Mouse (Mus musculus): ENCODE data around the gene Mon1a. TPM values are rescaled to one million over a fixed set of nuclear protein-coding genes. Genes with fewer than 3 reads are reported as not detected.
A peak's percentile ranks its signal among the peaks of the same experiment; 100 is the strongest.

The Mon1a gene
- 22.9 and 24.3 TPM in 2 replicates for polyA plus RNA-seq (2015; fragmentation: Nextera tagmentation; extraction: Ambion mirVana)

GRCm38 (mm10) chr9:107887804-107888266 lies at the start of gene Mon1a:
Mon1a (plus strand) TSS chr9:107888151.
- Histone ChIP-seq H3K4me1 (replicated peaks) (peaks cover 22% of the 10 kb centered on the region), H3K4me3 (peak within 1 kb of the TSS; percentile 91), H3K36me3 (no peaks in the 10 kb centered on the region), H3K27ac (replicated peaks) (peak within 1 kb of the TSS; percentile 85), H3K9me3 (no peaks in the 10 kb centered on the region), H3K4me2 (peak within 1 kb of the TSS; percentile 82), H3K9ac (peak within 1 kb of the TSS; percentile 81), H3K27me3 (peaks cover 10% of the 10 kb centered on the region)
- peak; percentile 97 for ATAC-seq (ENCODE audit: low FRiP score, low read depth)
- WGBS: under 1% methylated on average over 28 of the region's 28 CpGs

GRCm38 (mm10) chr9:107838869-107839268 lies 49.1 kb upstream of the Mon1a start:
- WGBS: 98% methylated on average over 1 of the region's 1 CpGs

GRCm38 (mm10) chr9:107842709-107843108 lies 45.2 kb upstream of the Mon1a start:
- no peak for ATAC-seq (ENCODE audit: low FRiP score, low read depth)
- H3K9me3 ChIP-seq: no peaks in the 10 kb centered on the region
- no peak overlapping the region for H3K27ac ChIP-seq (replicated peaks)
- H3K4me2 ChIP-seq: no peak overlapping the region
- 100% methylated on average over 2 of the region's 2 CpGs for WGBS
- H3K27me3 ChIP-seq: no peaks in the 10 kb centered on the region
- H3K4me3 ChIP-seq: no peak overlapping the region
- H3K36me3 ChIP-seq: peaks cover 36% of the 10 kb centered on the region
- H3K4me1 ChIP-seq (replicated peaks): no peaks in the 10 kb centered on the region
- no peak overlapping the region for H3K9ac ChIP-seq

More at GRCm38 (mm10) chr9:107838869-107839268, 49.1 kb upstream of the Mon1a start:
- Histone ChIP-seq H3K4me3 (no peak overlapping the region), H3K9ac (no peak overlapping the region), H3K9me3 (no peaks in the 10 kb centered on the region), H3K4me1 (replicated peaks) (no peaks in the 10 kb centered on the region), H3K4me2 (no peak overlapping the region), H3K27ac (replicated peaks) (no peak overlapping the region), H3K27me3 (no peaks in the 10 kb centered on the region), H3K36me3 (peaks cover 17% of the 10 kb centered on the region)
- no peak for ATAC-seq (ENCODE audit: low FRiP score, low read depth)

GRCm38 (mm10) chr9:107848922-107849321 lies 39.0 kb upstream of the Mon1a start:
- H3K27me3 ChIP-seq: no peaks in the 10 kb centered on the region
- no peak overlapping the region for H3K4me3 ChIP-seq
- no peaks in the 10 kb centered on the region for H3K4me1 ChIP-seq (replicated peaks)
- H3K36me3 ChIP-seq: peaks cover 51% of the 10 kb centered on the region
- H3K9me3 ChIP-seq: no peaks in the 10 kb centered on the region
- 96% methylated on average over 7 of the region's 7 CpGs for WGBS
- no peak overlapping the region for H3K27ac ChIP-seq (replicated peaks)
- no peak for ATAC-seq (ENCODE audit: low FRiP score, low read depth)
- H3K9ac ChIP-seq: no peak overlapping the region
- H3K4me2 ChIP-seq: no peak overlapping the region

- no peak for ATAC-seq (ENCODE audit: low FRiP score, low read depth)
- peaks cover 14% of the 10 kb centered on the region; the same call in 1 of the 2 replicates for H3K36me3 ChIP-seq
- no peak overlapping the region for H3K4me3 ChIP-seq
- WGBS: 97% methylated on average over 3 of the region's 3 CpGs
- no peak overlapping the region for H3K9ac ChIP-seq
- no peak overlapping the region for H3K4me2 ChIP-seq
- H3K27me3 ChIP-seq: no peaks in the 10 kb centered on the region
- no peaks in the 10 kb centered on the region for H3K9me3 ChIP-seq
- no peaks in the 10 kb centered on the region for H3K4me1 ChIP-seq (replicated peaks)
- H3K27ac ChIP-seq (replicated peaks): no peak overlapping the region
Observed at GRCm38 (mm10) chr9:107858343-107858742, 29.6 kb upstream of the Mon1a start.

- peaks cover 3% of the 10 kb centered on the region; the same call in 1 of the 2 replicates for H3K4me1 ChIP-seq (replicated peaks)
- no peak overlapping the region for H3K4me2 ChIP-seq
- 94% methylated on average over 1 of the region's 1 CpGs for WGBS
- no peaks in the 10 kb centered on the region for H3K9me3 ChIP-seq
- H3K9ac ChIP-seq: no peak overlapping the region
- no peaks in the 10 kb centered on the region for H3K27me3 ChIP-seq
- H3K36me3 ChIP-seq: no peaks in the 10 kb centered on the region
- H3K4me3 ChIP-seq: no peak overlapping the region
- ATAC-seq (ENCODE audit: low FRiP score, low read depth): no peak
- no peak overlapping the region for H3K27ac ChIP-seq (replicated peaks)
Observed at GRCm38 (mm10) chr9:107864493-107864892, 23.5 kb upstream of the Mon1a start.

GRCm38 (mm10) chr9:107866081-107866480 lies 21.9 kb upstream of the Mon1a start:
- no peak overlapping the region for H3K27ac ChIP-seq (replicated peaks)
- no peak overlapping the region for H3K4me2 ChIP-seq
- H3K9me3 ChIP-seq: no peaks in the 10 kb centered on the region
- no peaks in the 10 kb centered on the region for H3K36me3 ChIP-seq
- peaks cover 12% of the 10 kb centered on the region for H3K4me1 ChIP-seq (replicated peaks)
- WGBS: 95% methylated on average over 2 of the region's 2 CpGs
- H3K4me3 ChIP-seq: no peak overlapping the region
- no peak for ATAC-seq (ENCODE audit: low FRiP score, low read depth)
- H3K27me3 ChIP-seq: no peaks in the 10 kb centered on the region
- H3K9ac ChIP-seq: no peak overlapping the region

- Histone ChIP-seq H3K27ac (replicated peaks) (peak overlapping the region; percentile 93), H3K9me3 (no peaks in the 10 kb centered on the region), H3K4me1 (replicated peaks) (peaks cover 26% of the 10 kb centered on the region), H3K9ac (peak overlapping the region; percentile 82), H3K36me3 (no peaks in the 10 kb centered on the region), H3K27me3 (no peaks in the 10 kb centered on the region), H3K4me3 (peak overlapping the region; percentile 63), H3K4me2 (peak overlapping the region; percentile 70)
- peak; percentile 100 for ATAC-seq (ENCODE audit: low FRiP score, low read depth)
- under 1% methylated on average over 79 of the region's 80 CpGs for WGBS
Observed at GRCm38 (mm10) chr9:107872350-107873098, 15.4 kb upstream of the Mon1a start.

GRCm38 (mm10) chr9:107873137-107873536 lies 14.8 kb upstream of the Mon1a start, which contains the start of gene Rbm6:
Rbm6 (minus strand) TSS chr9:107873237.
- Histone ChIP-seq H3K27me3 (no peaks in the 10 kb centered on the region), H3K9me3 (no peaks in the 10 kb centered on the region), H3K4me1 (replicated peaks) (peaks cover 26% of the 10 kb centered on the region), H3K36me3 (no peaks in the 10 kb centered on the region), H3K27ac (replicated peaks) (peak within 1 kb of the TSS; percentile 93), H3K9ac (peak within 1 kb of the TSS; percentile 82), H3K4me2 (peak within 1 kb of the TSS; percentile 70), H3K4me3 (peak within 1 kb of the TSS; percentile 63)
- WGBS: 9% methylated on average over 14 of the region's 14 CpGs
- no peak for ATAC-seq (ENCODE audit: low FRiP score, low read depth)

GRCm38 (mm10) chr9:107880411-107880810 lies 7.5 kb upstream of the Mon1a start:
- no peaks in the 10 kb centered on the region for H3K9me3 ChIP-seq
- H3K4me2 ChIP-seq: no peak overlapping the region
- no peak overlapping the region for H3K4me3 ChIP-seq
- H3K9ac ChIP-seq: no peak overlapping the region
- no peaks in the 10 kb centered on the region for H3K4me1 ChIP-seq (replicated peaks)
- 75% methylated on average over 4 of the region's 4 CpGs for whole genome bisulfite sequencing
- H3K36me3 ChIP-seq: no peaks in the 10 kb centered on the region
- H3K27me3 ChIP-seq: no peaks in the 10 kb centered on the region
- ATAC-seq (ENCODE audit: low FRiP score, low read depth): no peak
- H3K27ac ChIP-seq (replicated peaks): no peak overlapping the region

- Histone ChIP-seq H3K4me1 (replicated peaks) (peaks cover 22% of the 10 kb centered on the region), H3K27ac (replicated peaks) (peak overlapping the region; percentile 85), H3K4me2 (peak overlapping the region; percentile 82), H3K9me3 (no peaks in the 10 kb centered on the region), H3K36me3 (no peaks in the 10 kb centered on the region), H3K9ac (peak overlapping the region; percentile 81), H3K27me3 (peaks cover 10% of the 10 kb centered on the region), H3K4me3 (peak overlapping the region; percentile 91)
- peak; percentile 86 for ATAC-seq (ENCODE audit: low FRiP score, low read depth)
- WGBS: 0% methylated on average over 18 of the region's 18 CpGs
Observed at GRCm38 (mm10) chr9:107888267-107888850, 408 bp downstream of the Mon1a start.

GRCm38 (mm10) chr9:107890260-107890659 lies 2.3 kb downstream of the Mon1a start:
- ATAC-seq (ENCODE audit: low FRiP score, low read depth): no peak
- peaks cover 10% of the 10 kb centered on the region for H3K27me3 ChIP-seq
- H3K9me3 ChIP-seq: no peaks in the 10 kb centered on the region
- H3K36me3 ChIP-seq: no peaks in the 10 kb centered on the region
- peaks cover 22% of the 10 kb centered on the region for H3K4me1 ChIP-seq (replicated peaks)
- H3K9ac ChIP-seq: no peak overlapping the region
- no peak overlapping the region for H3K4me2 ChIP-seq
- no peak overlapping the region for H3K4me3 ChIP-seq
- no peak overlapping the region for H3K27ac ChIP-seq (replicated peaks)
- WGBS: 94% methylated on average over 6 of the region's 6 CpGs

Measured in hindbrain, embryonic 15.5 days (tissue).